In genomic region chr4:43978521-43979443, GRCm38 (mm10) we compare ENCODE assay signal across 8 mouse cellular contexts. TPM values are rescaled to one million over a fixed set of nuclear protein-coding genes. Genes with fewer than 3 reads are reported as not detected.
A peak's percentile ranks its signal among the peaks of the same experiment; 100 is the strongest.
DNase-seq lines count a peak whose midpoint lies in the region; ATAC-seq and TF ChIP-seq lines count a peak whose summit lies in the region.

No protein-coding gene starts in this region.

- no peak overlapping the region for H3K4me2 ChIP-seq in heart, embryonic 12.5 days
- no peak overlapping the region for H3K4me2 ChIP-seq in midbrain, postnatal 0 days (ENCODE audit: low read depth, low read length, poor library complexity, severe bottlenecking)

- H3K4me3 ChIP-seq in embryonic facial prominence, embryonic 10.5 days: no peak overlapping the region
- H3K4me3 ChIP-seq in heart, embryonic 12.5 days: no peak overlapping the region
- H3K4me3 ChIP-seq in midbrain, postnatal 0 days (ENCODE audit: low read depth, low read length): no peak overlapping the region
- H3K4me3 ChIP-seq in cerebellum, adult 2 months (replicated peaks; ENCODE audit: insufficient read depth, low read depth, low read length): no peak overlapping the region

- no peak overlapping the region for H3K9ac ChIP-seq in heart, embryonic 12.5 days
- H3K9ac ChIP-seq in midbrain, postnatal 0 days (replicated peaks; ENCODE audit: low read length, poor library complexity, severe bottlenecking): no peak overlapping the region

- 17% methylated on average over 17 of the region's 17 CpGs for WGBS in embryonic facial prominence, embryonic 10.5 days
- WGBS in heart, embryonic 12.5 days: 38% methylated on average over 17 of the region's 17 CpGs
- WGBS in midbrain, postnatal 0 days: 19% methylated on average over 17 of the region's 17 CpGs
- WGBS in cerebellum, adult 2 months: 44% methylated on average over 17 of the region's 17 CpGs

- TF ChIP-seq POLR2A in cerebellum, adult 2 months (IDR thresholded peaks at IDR 0.05; ENCODE audit: borderline replicate concordance, insufficient read depth, low read length): no peak

- H3K27me3 ChIP-seq in embryonic facial prominence, embryonic 10.5 days (replicated peaks; ENCODE audit: low read depth, poor library complexity, severe bottlenecking): peaks cover 9% of the 10 kb centered on the region; the same call in 1 of the 2 replicates
- H3K27me3 ChIP-seq in heart, embryonic 12.5 days (replicated peaks): peaks cover 5% of the 10 kb centered on the region; the same call in 1 of the 2 replicates
- no peaks in the 10 kb centered on the region for H3K27me3 ChIP-seq in midbrain, postnatal 0 days (ENCODE audit: insufficient read depth, low read length)
- no peaks in the 10 kb centered on the region for H3K27me3 ChIP-seq in cerebellum, adult 2 months (ENCODE audit: control insufficient read depth, insufficient read depth, low read length)

- H3K36me3 ChIP-seq in embryonic facial prominence, embryonic 10.5 days (replicated peaks): peaks cover 5% of the 10 kb centered on the region; the same call in 1 of the 2 replicates
- H3K36me3 ChIP-seq in heart, embryonic 12.5 days: peaks cover 15% of the 10 kb centered on the region
- no peaks in the 10 kb centered on the region for H3K36me3 ChIP-seq in midbrain, postnatal 0 days (ENCODE audit: insufficient read depth, low read length)

- peak; percentile 71 for DNase-seq in adrenal gland, adult 8-10 months
- peak; percentile 64 for DNase-seq in embryonic facial prominence, embryonic 10.5 days (ENCODE audit: low spot score)
- DNase-seq in kidney, postnatal 10 days: peak; percentile 87
- DNase-seq in midbrain, postnatal 0 days (ENCODE audit: low spot score): peak; percentile 53
- no peak for DNase-seq in cerebellum, adult 2 months
- DNase-seq in frontal cortex, postnatal 25 days (ENCODE audit: low spot score in 2 of 2): no peak

- no peaks in the 10 kb centered on the region for H3K9me3 ChIP-seq in embryonic facial prominence, embryonic 10.5 days
- H3K9me3 ChIP-seq in heart, embryonic 12.5 days (replicated peaks): no peaks in the 10 kb centered on the region
- no peaks in the 10 kb centered on the region for H3K9me3 ChIP-seq in midbrain, postnatal 0 days (ENCODE audit: low read length)

- H3K4me1 ChIP-seq in embryonic facial prominence, embryonic 10.5 days: peaks cover 31% of the 10 kb centered on the region
- H3K4me1 ChIP-seq in heart, embryonic 12.5 days (replicated peaks): peaks cover 20% of the 10 kb centered on the region
- H3K4me1 ChIP-seq in midbrain, postnatal 0 days (ENCODE audit: insufficient read depth, low read length): no peaks in the 10 kb centered on the region
- no peaks in the 10 kb centered on the region for H3K4me1 ChIP-seq in cerebellum, adult 2 months (ENCODE audit: control insufficient read depth, insufficient read depth, low read length)

- peak; percentile 15; the same call in 1 of the 2 replicates for TF ChIP-seq CTCF in midbrain, postnatal 0 days (IDR thresholded peaks at IDR 0.05)
- TF ChIP-seq CTCF in cerebellum, adult 2 months (IDR thresholded peaks at IDR 0.05; ENCODE audit: borderline replicate concordance, insufficient read depth, low read depth, low read length): no peak

- ATAC-seq in heart, embryonic 12.5 days (ENCODE audit: insufficient number of reproducible peaks, low FRiP score): no peak
- ATAC-seq in midbrain, postnatal 0 days (ENCODE audit: low FRiP score): no peak; the same call in 1 of the 2 replicates
- no peak for ATAC-seq in megakaryocyte progenitor cell, adult 5-6 weeks (replicated peaks; ENCODE audit: poor library complexity)

- H3K27ac ChIP-seq in embryonic facial prominence, embryonic 10.5 days (replicated peaks): peak overlapping the region; percentile 71
- peak overlapping the region; percentile 34; the same call in 1 of the 2 replicates for H3K27ac ChIP-seq in heart, embryonic 12.5 days (ENCODE audit: poor library complexity, severe bottlenecking)
- no peak overlapping the region for H3K27ac ChIP-seq in midbrain, postnatal 0 days (ENCODE audit: low read depth, low read length)
- H3K27ac ChIP-seq in cerebellum, adult 2 months (ENCODE audit: insufficient read depth, low read length): no peak overlapping the region

RNA-seq across cellular contexts. Expression of gene Ccin, which starts 4.5 kb away (rescaled TPM):
- not detected for total RNA-seq in adrenal gland, adult 8-10 months (2022)
- not detected in 2 replicates for polyA plus RNA-seq in embryonic facial prominence, embryonic 10.5 days (2016; fragmentation: Nextera tagmentation; extraction: Ambion mirVana)
- 0.09 TPM in 1 of 2 replicates, not detected in the other for polyA plus RNA-seq in heart, embryonic 12.5 days (2016; fragmentation: Nextera tagmentation; extraction: Ambion mirVana)
- 0.33 and 0.49 TPM in 2 replicates for total RNA-seq in midbrain, postnatal 0 days (2014; rRNA removed)
- not detected in 2 replicates for polyA plus RNA-seq in midbrain, postnatal 0 days (2015; fragmentation: Nextera tagmentation; extraction: Ambion mirVana)
- total RNA-seq in megakaryocyte progenitor cell, adult 5-6 weeks (2015): not detected in 2 replicates
- total RNA-seq in megakaryocyte progenitor cell, adult 5-6 weeks (2017): not detected in 2 replicates
- not detected in 2 replicates for polyA plus RNA-seq in cerebellum, adult 2 months (2012; rRNA removed)

RNA-seq across cellular contexts. Expression of gene Glipr2, which starts 21.6 kb away (rescaled TPM):
- 1 to 10 TPM; 1.8 to 3.1 (median 2.0) TPM for total RNA-seq in adrenal gland, adult 8-10 months (2022)
- polyA plus RNA-seq in embryonic facial prominence, embryonic 10.5 days (2016; fragmentation: Nextera tagmentation; extraction: Ambion mirVana): 55.8 and 75.8 TPM in 2 replicates
- 95.7 and 97.5 TPM in 2 replicates for polyA plus RNA-seq in heart, embryonic 12.5 days (2016; fragmentation: Nextera tagmentation; extraction: Ambion mirVana)
- total RNA-seq in midbrain, postnatal 0 days (2014; rRNA removed): 18.2 and 20.7 TPM in 2 replicates
- 16.3 and 16.5 TPM in 2 replicates for polyA plus RNA-seq in midbrain, postnatal 0 days (2015; fragmentation: Nextera tagmentation; extraction: Ambion mirVana)
- 12.6 and 14.7 TPM in 2 replicates for total RNA-seq in megakaryocyte progenitor cell, adult 5-6 weeks (2015)
- 18.0 and 19.4 TPM in 2 replicates for total RNA-seq in megakaryocyte progenitor cell, adult 5-6 weeks (2017)
- polyA plus RNA-seq in cerebellum, adult 2 months (2012; rRNA removed): 6.8 and 7.4 TPM in 2 replicates

RNA-seq across cellular contexts. Expression of gene Clta, which starts 25.5 kb away (rescaled TPM):
- total RNA-seq in adrenal gland, adult 8-10 months (2022): 100 to 1,000 TPM; 165 to 181 (median 177) TPM
- 212 and 222 TPM in 2 replicates for polyA plus RNA-seq in embryonic facial prominence, embryonic 10.5 days (2016; fragmentation: Nextera tagmentation; extraction: Ambion mirVana)
- polyA plus RNA-seq in heart, embryonic 12.5 days (2016; fragmentation: Nextera tagmentation; extraction: Ambion mirVana): 153 and 163 TPM in 2 replicates
- 539 and 562 TPM in 2 replicates for total RNA-seq in midbrain, postnatal 0 days (2014; rRNA removed)
- polyA plus RNA-seq in midbrain, postnatal 0 days (2015; fragmentation: Nextera tagmentation; extraction: Ambion mirVana): 380 and 390 TPM in 2 replicates
- total RNA-seq in megakaryocyte progenitor cell, adult 5-6 weeks (2015): 302 and 347 TPM in 2 replicates
- 439 and 441 TPM in 2 replicates for total RNA-seq in megakaryocyte progenitor cell, adult 5-6 weeks (2017)
- polyA plus RNA-seq in cerebellum, adult 2 months (2012; rRNA removed): 459 and 486 TPM in 2 replicates

Comparison
In these comparisons a context has a peak if more than half of its experiments do, and no peak if none do; other contexts are left out.
1. DNase-seq: peak in adrenal gland, adult 8-10 months (single experiment), embryonic facial prominence, embryonic 10.5 days (single experiment), kidney, postnatal 10 days (single experiment) and midbrain, postnatal 0 days (single experiment); none in cerebellum, adult 2 months (0 of 2) and frontal cortex, postnatal 25 days (0 of 2).
2. H3K27ac ChIP-seq: peak in embryonic facial prominence, embryonic 10.5 days (single experiment) and heart, embryonic 12.5 days (single experiment); none in midbrain, postnatal 0 days (single experiment) and cerebellum, adult 2 months (single experiment).